Mouse (Mus musculus) layer of hippocampus, postnatal 10 days (tissue): ENCODE measurements around the gene Slc25a19. TPM values are rescaled to one million over a fixed set of nuclear protein-coding genes. Genes with fewer than 3 reads are reported as not detected.
"Not testable (repeated sequence)": the region's sequence is repeated elsewhere in the genome, so short reads cannot be mapped to it uniquely, and the experiment has no call there.

Source experiments
- DNase-seq, 2 experiments: peaks; one replicate each; pipeline ENCODE4 v3.0.0; 2021; ENCODE audit warnings: low spot score in 2 of 2
- long read RNA-seq: library from polyadenylated mRNA; stranded (forward); transcript quantifications from one replicate; pipeline ENCODE4 v2.0.0, GENCODE M21; 2023
- total RNA-seq, 2 experiments: library from RNA; stranded (reverse); gene quantifications; 2 replicates each; pipeline ENCODE4 v1.2.3; 2021

Slc25a19 gene
- 10 to 100 TPM; 52.2 to 59.5 TPM for total RNA-seq
- long read RNA-seq, transcript Slc25a19-201 (7 exons, 2,307 nt): major isoform, 41 of 62 reads
- long read RNA-seq, partial matches to known transcripts: 7 of 62 reads
- long read RNA-seq, other reads (novel, unspliced or antisense): 13 of 62 reads

- peak; percentile 97 to 98 for DNase-seq
Measured at GRCm38 (mm10) chr11:115627705-115628464, at the start of gene Slc25a19. Gene Slc25a19, minus strand, starts transcription at chr11:115628295.

DNA sequence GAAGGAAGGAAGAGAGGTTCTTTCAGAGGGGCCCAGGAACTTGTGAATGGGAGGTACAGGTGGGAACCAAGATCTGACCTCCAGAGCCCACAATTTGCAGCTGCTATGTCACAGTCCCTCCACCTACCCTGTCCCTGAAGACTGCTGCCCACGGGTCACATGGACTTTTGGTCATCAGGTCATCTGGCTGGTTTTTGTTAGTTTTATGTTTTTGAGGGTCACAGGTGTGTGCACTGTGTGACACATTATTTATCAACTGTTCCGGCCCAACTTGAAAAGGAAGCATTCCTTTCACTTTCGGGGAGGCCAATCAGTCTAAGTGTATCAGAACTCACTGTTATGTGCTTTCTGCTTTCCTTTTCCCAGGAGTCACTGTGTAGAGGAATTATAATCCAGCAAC is 49.4 kb upstream of the Slc25a19 start:
- no peak for DNase-seq

DNA sequence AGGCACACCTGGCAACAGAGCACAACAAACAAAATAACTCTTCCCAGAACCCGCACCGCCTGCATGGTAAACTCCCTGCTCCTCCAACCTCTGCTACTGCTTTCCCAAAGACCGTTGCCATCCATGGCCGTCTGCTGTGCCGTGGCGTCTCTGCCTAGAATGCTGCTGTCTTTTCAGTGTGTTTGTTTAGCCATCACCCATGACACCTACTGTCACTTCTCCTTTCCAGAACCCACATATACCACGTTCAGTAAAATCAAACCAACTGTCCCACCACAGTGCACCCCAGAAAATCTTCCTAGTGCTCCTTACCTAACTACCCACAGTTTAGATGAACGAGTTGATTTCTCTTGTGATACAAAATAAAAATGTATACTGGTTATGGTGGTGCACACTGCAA is 48.6 kb upstream of the Slc25a19 start:
- no peak for DNase-seq

- no peak for DNase-seq
Measured at GRCm38 (mm10) chr11:115674235-115674865, 46.3 kb upstream of the Slc25a19 start.

DNA sequence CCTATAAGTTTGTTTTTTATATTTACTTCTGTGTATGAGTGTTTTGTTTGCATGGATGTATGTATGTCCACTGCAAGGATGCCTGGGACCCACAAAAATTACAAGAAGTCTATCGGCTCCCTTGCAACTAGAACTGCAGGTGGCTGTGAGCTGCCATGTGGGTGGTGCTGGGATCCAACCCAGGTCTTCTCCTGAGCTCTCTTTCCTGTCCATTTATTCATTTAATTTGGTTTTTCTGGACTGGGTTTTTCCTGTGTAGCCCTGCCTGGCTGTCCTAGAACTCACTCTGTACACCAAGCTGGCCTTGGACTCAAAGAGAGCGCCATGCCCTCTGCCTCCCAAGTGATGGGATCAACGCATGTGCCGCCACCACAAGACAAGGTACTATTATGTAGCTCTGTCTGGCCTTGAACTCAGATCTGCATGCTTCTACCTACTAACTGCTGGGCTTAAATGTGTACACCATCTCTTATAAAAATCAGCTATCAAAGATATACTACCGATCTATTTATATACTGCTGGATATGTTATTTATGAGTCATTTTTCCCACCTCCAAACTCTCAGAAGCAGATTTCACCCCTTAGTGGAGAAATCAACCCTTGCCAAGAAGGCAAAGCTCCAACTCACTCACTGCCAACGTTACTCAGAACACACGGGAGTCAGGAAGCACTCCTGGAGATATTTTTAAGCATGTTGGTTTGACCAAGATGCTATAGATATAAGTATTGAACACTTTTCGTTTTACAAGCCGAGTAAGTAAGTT is 45.6 kb upstream of the Slc25a19 start:
- no peak for DNase-seq

DNA sequence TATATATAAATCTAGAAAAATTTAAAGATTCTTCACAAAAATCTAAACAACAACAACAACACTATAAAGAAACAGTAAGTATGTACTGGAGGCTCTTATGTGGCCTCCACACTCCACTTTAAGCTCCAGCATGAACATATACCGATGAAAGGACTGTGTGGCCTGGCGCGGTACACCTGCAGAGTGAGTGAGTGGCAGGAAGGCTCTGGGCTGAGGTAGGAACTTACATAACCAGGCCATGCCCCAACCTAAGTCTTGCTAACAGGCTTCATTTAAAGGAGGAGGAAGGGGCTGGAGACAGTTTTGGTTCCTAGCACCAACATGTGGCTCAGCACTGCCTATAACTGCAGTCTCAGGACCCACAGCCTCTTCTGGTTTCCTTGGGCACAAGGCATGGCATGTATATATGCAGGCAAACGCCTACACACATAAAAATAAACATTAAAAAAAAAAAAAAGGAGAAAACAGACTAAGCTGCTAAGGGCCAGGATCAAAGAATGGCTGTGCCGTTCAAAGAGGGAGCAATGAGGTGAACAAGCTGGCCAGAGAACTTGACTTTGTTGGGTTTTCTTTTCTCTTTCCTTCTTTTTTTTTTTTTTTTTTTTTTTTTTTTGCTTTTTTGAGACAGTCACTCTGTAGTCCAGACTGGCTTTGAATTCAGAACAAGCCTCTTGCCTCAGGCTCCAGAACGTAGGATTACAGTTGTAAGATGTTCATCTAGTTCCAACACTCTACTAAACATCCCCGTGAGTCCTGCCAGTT is 44.3 kb upstream of the Slc25a19 start:
- DNase-seq: no peak

DNA sequence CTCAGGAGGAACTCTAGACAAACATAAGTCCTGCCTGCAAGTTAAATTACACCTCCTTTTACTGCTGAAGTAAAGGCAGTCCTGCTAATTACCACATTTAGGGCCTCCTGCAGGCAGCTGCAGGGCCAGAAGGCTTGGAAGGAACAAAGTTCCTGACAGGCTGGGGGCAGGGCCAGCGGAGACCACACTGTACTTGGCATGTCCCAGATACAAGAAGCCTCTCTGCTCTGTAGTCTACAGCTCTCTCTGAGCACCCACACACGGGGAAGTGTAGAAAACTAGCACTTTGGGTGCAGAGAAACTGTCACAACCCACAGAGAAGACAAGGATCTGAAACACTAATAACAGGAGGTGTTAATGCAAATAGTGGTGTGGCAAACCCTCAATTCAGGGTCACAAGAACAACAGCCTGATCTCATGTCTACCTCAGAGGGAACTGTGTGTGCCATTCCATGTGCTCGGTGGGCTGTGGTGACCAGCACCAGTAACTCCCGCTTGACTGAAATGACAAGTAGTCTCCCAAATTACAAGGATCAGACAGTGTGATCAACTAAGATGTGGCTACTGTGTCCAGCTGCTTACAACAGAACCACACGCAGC is 42.5 kb upstream of the Slc25a19 start:
- DNase-seq: peak; percentile 28 to 39

GRCm38 (mm10) chr11:115663676-115664335 is 35.7 kb upstream of the Slc25a19 start:
- no peak for DNase-seq

DNA sequence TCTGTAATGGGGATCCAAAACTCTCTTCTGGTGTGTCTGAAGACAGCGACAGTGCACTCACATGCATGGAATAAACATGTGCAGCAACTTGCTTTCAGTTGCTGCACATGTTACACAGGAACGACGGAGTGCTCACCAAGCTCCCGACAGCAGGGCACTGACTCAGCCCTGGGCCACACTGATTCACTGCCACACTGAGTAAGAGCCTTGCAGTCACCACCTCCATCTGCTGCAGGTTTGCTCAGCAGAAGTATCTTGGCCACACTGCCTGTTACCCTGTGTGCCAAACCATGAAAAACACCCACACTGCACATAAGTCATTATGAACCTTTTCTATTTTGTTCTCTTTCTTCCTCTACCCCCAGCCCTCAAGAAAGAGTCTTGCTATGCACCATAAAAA is 32.3 kb upstream of the Slc25a19 start:
- no peak for DNase-seq

GRCm38 (mm10) chr11:115658521-115658920 is 30.4 kb upstream of the Slc25a19 start:
- no peak for DNase-seq

GRCm38 (mm10) chr11:115654128-115654527 is 26.0 kb upstream of the Slc25a19 start:
- no peak for DNase-seq

DNA sequence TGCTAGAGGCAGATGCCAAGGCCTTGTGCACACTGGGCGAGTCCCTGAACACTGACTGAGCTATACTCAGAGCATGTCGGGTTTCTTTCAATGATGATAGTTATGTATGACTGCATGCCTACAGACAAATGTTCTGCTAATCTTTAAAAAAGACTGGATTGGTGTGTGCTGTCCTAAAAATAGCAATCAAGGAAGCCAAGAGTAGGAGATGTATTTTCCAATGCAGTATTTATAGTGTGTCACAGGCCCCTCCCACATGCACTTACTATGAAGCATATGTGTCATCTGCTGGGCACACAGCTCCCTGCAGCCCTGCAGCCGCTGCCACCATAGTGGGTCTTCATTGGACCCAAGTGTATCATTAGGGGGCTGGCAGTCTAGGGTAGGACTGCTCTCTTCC is 25.1 kb upstream of the Slc25a19 start:
- no peak for DNase-seq

GRCm38 (mm10) chr11:115651680-115652079 is 23.6 kb upstream of the Slc25a19 start:
- no peak for DNase-seq

DNA sequence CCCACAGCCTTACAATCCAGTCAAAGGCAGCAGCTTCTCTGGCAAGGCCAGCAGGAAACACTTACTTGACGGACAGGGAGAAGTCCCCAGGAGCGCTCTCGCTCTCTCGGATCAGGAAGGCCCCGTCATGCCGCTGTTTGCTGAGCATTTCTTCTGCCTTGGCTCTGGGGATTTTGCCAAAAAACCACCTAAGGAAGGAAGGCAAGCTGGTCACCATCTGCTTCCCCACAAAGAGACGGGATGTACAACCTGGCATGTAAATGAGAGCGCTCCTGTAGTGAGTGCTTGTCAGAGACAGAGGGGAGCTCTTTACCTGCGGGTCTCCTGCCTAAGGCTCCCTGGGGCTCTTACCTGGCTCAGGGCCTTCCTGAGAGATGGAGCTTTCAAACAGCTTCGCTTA is 21.6 kb upstream of the Slc25a19 start:
- peak in 1 of 2 experiments; percentile 35 for DNase-seq

GRCm38 (mm10) chr11:115647459-115647858 is 19.4 kb upstream of the Slc25a19 start:
- peak; percentile 58 to 68 for DNase-seq

GRCm38 (mm10) chr11:115646439-115646838 is 18.3 kb upstream of the Slc25a19 start:
- no peak for DNase-seq

DNA sequence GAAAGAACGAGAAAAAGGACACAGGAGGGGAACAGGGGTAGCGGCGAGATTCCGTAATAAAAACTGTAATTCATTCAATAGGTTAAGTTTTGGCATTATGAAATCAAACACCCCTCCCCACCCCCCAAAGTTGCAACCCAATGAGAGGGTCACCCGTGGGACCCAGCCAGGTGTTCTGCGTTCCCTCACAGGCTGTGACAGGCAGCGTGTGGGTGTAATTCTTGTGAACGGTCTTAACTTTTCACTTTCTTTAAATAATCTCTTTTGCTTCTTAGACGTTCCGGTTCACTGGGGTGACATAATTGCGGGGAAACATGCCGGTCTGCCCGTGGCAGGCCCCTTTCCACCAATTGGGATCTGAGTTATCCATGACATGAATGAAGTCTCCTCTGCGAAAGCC is 17.4 kb upstream of the Slc25a19 start:
- DNase-seq: not testable (repeated sequence)

DNA sequence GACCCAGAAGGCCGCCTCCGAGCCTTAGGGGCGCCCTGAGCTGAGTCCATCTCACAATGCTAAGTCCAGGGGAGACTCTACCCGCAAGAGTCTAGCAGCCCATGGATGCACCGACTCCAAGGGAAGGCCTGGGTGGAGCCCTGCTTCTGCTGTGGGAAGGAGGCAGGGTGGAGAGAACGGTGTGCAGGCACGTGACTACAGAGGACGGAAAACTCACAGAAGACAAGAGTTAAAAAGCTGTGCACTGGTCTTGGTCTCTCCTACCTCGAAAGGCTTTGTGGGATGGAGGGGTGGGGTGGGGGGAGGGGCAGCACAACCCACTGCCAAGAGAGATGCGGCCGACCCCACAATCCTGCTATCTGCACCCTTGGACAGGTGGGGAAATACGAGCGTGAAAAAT is 16.2 kb upstream of the Slc25a19 start:
- DNase-seq: no peak

GRCm38 (mm10) chr11:115643265-115643664 is 15.2 kb upstream of the Slc25a19 start:
- DNase-seq: no peak

- no peak for DNase-seq
Measured at GRCm38 (mm10) chr11:115642705-115643104, 14.6 kb upstream of the Slc25a19 start.
